Mouse (Mus musculus) heart, postnatal 4 days (tissue): ENCODE data around the gene Kif3b. TPM values are rescaled to one million over a fixed set of nuclear protein-coding genes. Genes with fewer than 3 reads are reported as not detected.
"Not testable (repeated sequence)": the region's sequence is repeated elsewhere in the genome, so short reads cannot be mapped to it uniquely, and the experiment has no call there.

Experiments
- DNase-seq: peaks from one replicate; pipeline ENCODE4 v3.0.0; 2021
- total RNA-seq, 2 experiments: library from RNA; stranded (reverse); gene quantifications; 2 replicates each; pipeline ENCODE4 v1.2.3; 2021

Gene Kif3b
- total RNA-seq = 10 to 100 TPM; 12.9 to 13.4 TPM

DNA sequence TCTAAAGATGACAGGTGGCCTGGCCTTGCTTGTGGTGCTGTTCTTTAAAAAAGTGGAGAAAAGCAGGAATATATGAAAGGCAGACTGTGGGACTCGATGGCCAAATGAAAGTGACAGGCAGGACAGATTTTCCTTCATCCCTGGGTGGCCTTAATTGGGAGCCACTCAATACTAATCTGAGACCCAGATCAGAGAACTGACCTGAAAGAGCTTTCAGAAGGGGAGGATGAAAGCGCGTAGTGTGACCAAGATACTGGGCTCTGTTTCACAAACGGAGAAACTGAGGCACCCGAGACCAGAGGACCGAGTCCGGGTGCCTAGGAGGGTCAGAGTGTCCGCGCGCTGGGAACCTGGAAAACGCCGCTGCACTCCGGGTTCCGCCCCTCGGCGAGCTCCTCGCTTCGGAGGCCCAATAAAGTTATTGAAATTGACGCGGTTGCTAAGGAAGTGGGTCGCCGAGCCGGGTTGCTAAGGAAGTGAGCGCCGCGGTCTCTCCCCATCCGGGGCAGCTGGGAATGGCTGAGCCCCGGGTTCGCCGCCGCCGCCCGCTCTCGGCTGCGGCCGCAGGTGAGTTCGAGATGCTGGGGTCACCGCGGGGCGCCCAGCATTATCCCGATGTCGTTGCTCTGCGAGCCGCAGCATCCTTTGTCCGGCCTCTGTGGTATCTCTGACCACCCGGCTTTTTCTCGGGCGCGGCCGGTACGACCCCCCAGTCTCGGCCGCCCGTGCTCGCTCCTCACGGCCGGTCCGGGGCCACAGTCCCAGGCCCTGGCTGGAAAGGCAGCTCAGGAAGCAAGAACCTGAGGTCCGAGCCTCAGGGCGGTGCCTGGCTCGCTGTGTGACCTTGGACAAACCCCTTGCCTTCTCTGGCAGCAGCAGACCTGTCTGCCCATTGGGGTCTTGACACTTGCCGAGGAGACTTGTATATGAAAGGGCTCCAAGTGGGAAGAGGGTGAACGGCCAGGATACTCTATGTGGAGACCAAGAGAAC is at the start of gene Kif3b:
Gene Kif3b, plus strand, starts transcription at position 476 of the 991 bp plus-strand sequence.
- DNase-seq = peak; percentile 90

DNA sequence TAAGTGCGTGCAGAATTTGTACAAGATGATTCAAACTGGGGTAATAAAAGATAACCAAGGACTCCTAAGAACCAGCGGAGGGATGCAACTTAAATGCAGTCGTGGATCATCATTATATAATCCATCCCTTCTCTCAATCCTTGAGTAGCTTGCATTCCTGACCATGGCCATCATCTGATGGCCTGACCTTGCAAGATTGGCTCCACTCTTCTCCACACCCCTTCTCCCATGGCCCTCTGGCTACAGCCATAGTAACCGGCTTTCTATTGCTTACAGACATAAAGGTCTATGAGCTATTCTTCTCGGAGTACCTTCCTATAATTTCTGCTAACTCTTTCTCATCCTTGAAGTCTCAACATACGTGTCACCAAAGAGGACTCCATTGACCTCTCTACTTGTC is 49.1 kb upstream of the Kif3b start:
- no peak for DNase-seq

DNA sequence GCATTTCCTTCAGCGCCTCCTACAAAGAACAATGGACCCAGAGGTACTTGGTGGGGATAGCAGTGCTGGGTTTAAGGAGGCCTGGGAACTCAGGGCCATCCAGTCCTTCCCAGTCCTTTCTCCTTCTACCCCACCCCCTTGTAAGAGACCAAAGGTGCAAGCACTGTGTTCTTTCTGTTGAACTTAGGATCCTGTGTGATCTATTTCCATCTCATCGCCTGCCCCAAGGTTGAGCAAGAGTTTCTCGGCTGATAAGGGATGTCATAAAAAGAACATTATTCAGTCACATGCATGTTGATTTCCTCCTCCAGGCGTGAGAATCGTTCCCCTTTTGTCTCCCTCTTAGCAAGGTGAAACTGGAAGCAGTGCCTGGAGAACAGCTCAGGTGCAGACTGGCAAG is 41.5 kb upstream of the Kif3b start:
- no peak for DNase-seq

DNA sequence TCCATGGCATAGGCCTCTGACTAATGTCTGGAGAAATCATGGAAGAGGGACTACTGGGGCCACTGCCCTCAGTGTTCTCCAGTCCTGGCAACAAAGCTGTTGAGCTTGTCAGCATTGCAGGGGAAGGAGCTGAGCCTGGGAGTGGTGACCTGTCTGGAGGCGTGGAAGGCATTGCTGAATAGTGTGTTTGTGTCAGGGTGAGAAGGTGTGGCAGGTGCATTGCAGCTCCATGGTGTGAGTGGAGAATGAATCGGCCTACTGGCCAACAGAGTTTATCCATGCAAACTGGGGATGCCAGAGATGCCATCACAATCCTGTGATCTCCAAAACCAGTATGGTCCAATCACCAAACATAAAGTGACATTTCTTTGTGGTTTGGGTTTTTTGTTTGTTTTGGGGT is 34.6 kb upstream of the Kif3b start:
- DNase-seq = no peak

DNA sequence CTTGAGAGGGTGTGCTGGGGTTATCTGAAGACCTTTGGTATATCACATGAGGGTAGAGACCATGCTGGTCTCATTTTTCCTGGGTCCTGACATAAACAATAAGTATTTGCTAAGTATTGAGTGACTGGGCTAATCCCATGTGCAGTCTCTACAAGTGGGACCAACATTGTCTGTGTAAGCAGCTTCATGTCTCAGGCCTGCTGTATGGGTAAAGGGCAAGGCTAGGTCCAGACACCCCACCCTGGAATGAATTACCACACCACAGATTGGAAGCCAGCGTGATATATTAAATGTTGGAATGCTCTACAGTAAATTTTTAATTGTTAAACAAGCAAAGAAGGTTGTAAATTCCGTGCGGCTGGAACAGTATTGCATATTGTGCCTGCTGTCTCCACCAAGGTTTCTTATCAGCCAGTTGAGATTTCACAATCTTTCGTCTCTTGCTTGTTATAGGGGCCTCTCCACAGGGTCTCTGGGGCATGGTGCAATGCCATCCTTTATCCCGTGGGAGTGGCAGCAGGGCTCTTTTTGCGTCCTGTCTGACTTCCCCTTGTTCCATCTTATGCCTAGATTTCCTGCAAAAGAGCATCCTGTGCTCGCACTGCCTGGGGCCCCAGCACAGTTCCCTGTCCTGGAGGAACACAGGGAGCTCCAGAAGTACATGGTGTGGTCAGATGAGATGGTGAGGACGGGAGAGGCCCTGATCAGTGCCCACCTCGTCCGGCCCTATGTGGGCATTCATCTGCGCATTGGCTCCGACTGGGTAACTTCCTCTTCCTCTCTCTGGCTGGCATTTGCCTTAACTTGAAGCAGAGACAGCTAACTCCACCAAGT is 32.0 kb upstream of the Kif3b start:
- DNase-seq = no peak

DNA sequence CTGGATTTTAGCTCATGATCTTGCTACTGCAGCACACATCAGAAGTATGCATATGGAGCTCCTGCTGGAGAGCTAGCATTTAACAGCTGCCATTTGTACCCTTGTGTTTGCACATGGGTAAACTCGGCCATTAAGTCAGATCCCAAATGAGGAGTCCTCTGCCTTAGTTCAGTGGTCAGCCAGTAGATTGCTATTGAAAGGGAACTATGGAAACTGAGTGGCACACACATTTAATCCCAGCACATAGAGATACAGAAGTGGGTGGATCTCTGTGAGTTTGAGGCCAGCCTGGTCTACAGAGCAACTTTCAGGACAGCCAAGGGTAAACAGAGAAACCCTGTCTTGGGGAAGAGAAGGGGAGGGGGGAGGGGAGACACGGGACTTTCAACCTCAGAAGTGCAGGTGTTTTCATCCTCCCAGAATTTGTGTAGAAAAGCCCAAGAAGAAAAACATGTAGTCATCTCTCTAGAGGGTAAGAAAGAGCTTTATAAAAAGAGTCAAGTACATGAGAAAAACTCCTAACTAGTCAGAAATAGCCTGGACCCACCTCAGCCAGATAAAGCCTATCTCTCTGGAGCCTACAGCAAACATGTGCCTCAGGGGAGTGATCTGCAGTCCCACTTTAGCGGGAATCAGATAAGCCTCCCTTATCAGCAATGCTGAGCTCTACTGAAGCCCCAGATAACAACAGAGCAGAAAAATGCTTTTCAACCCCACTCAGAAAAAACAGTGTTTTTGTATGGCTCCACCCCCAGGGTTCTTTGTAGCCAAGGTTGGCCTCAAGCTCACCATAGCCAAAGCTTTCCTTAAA is 31.1 kb upstream of the Kif3b start:
- no peak for DNase-seq

DNA sequence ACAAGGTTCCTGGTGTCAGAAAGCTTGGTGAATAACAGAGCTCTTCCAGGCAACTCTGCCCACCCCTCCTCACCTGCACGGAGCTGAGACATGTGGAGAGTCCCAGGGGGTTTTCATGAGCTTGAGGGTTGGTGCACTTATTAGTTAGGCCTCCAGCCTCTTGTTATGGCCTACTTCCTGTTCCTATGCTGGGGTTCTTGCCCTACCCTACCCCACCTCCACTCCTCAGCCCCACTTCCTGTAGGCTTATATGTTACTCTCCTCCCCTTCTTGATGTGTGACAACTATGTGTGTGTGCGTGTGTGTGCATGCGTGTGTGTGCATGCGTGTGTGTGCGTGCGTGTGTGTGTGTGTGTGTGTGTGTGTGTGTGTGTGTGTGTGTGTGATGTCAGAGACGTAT is 28.2 kb upstream of the Kif3b start:
- DNase-seq = no peak

DNA sequence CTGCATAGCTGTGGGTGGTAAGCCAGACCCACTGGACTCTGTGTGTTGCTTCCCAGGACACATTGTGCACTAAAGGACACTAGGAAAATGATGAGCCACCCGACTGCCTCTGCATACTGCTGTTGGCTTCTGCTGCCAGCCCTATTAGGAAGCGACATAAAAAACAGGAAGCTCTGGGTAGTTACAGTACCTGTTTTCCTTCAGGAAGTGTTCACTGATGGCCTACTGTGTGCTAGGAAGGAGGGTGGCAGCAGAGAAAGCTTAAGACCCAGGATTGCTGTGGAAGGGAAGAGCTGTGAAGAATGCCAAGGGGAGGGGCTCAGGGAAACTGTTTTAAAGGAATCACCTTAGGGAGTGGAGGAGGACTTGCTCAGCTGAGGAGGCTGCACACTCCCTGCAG is 23.9 kb upstream of the Kif3b start:
- no peak for DNase-seq

DNA sequence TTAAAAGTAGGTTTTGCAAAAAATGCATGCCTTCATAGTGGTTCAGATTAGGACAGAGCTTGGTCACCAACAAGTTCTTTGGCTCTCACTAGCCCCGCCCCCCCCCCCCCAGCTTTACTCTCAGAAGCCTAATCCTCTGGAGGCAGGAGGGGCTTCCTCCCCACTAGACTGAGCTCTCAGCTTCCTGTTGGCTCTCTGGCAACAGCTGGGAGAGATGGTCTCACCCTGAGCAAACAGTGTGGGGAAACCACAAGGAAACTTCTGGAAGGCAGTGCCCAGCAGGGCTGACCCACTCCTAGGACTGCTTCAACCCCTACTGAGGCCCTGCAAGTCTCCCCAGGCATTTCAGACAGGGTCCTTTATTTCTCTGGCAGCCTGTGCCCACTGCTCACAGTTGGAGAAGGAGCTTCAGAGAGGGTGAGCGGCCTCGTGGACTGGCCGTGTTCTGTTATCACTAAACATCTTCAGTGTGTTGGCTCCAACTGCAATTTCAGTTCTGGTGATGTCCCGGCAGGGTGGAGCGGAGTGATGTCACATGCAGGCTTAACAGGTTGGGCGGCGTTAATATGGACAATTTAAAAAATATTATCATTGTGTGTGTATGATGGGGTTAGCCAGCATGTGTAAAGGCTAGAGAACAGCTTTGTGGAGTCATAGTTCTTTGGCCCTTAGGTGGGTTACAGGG is 20.8 kb upstream of the Kif3b start:
- not testable (repeated sequence) for DNase-seq

DNA sequence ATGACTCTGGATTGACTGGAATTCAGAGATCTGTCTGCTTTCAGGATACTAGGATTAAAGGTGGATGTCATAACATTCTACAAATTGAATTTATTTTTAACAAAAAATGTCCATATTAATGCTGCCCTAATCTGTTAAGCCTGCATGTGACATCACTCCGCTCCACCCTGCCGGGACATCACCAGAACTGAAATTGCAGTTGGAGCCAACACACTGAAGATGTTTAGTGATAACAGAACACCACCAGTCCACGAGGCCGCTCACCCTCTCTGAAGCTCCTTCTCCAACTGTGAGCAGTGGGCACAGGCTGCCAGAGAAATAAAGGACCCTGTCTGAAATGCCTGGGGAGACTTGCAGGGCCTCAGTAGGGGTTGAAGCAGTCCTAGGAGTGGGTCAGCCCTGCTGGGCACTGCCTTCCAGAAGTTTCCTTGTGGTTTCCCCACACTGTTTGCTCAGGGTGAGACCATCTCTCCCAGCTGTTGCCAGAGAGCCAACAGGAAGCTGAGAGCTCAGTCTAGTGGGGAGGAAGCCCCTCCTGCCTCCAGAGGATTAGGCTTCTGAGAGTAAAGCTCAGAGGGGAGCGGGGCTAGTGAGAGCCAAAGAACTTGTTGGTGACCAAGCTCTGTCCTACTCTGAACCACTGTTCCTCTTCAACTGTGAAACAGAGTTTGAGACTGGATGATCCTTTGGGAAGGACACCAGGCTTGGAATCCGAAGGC is 16.9 kb upstream of the Kif3b start:
- not testable (repeated sequence) for DNase-seq

DNA sequence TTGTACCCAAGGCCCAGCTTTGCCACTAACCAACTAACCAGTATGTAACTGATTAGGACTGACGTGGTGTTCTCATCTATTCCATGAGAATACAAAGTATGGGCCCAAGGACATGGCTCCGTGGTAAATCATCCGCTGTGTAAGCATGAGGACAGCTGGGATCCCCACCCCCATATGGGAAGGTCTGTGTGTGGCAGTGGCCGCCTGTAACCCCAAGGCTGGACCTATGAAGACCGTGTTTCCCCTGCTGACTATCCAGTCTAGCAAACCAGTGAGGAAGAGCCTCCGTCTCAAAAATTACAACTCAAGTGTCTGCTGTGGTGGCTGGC is 16.3 kb upstream of the Kif3b start:
- DNase-seq = no peak

DNA sequence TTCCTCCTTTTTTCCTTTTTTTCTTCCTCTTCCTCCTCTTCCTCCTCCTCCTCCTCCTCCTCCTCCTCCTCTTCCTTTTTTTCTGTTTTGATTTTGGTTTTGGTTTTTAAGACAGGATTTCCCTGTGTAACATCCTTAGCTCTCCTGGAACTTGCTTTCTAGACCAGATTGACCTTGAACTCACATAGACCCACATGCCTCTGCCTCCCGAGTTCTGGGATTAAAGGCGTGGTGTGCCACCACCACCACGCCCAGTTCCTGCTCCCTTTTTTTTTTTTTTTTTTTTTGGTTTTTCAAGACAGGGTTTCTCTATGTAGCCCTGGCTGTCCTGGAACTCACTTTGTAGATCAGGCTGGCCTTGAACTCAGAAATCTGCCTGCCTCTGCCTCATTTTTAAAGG is 15.6 kb upstream of the Kif3b start:
- DNase-seq = not testable (repeated sequence)

DNA sequence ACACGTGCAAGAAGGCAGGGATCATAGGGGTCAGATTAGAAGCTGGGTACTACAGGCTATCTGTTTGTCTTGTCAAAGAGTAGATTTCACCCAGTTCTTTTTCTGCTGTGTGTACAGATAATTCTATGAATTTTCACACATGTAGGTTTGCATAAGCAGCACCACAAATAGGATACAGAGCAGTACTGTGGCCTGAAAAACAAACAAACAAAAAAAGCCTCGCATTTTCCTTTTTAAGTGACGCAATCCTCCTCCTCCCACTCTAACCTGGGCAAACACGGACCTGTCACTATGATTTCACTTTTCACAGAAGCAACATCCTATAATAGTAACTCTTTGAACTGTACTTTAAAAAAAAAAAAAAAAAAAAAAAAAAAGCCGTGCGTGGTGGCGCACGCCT is 14.8 kb upstream of the Kif3b start:
- no peak for DNase-seq

DNA sequence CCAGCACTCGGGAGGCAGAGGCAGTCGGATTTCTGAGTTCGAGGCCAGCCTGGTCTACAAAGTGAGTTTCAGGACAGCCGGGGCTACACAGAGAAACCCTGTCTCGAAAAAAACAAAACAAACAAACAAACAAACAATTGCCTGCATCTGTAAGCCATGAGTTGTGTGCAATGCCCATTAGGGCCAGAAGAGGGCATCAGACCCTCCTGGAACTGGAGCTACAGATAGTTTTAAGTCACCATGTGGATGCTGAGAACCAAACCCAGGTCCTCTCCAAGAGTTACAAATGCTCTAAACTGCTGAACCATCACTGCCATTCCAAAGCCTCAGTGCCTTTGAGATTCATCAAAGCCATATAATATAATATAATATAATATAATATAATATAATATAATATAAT is 14.4 kb upstream of the Kif3b start:
- DNase-seq = not testable (repeated sequence)

DNA sequence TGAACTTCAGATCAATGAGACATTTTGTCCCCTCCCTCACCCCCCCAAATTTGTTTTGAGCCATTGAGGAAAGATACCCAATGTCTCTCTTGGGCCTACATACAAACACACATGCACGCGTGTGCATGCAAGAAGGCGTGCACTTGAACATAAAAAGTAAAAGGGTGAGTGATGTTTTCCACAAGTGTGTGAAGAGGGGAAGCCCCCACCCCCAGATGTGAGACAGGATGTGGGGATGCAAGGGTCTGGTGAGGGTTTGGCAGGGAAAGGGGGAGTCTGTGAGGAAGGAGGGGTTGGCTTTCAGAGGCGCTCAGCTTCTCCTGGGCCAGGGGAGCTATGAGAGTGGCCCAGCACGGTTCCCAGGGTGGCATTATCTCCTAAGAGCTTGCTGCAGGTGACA is 12.9 kb upstream of the Kif3b start:
- DNase-seq = no peak

DNA sequence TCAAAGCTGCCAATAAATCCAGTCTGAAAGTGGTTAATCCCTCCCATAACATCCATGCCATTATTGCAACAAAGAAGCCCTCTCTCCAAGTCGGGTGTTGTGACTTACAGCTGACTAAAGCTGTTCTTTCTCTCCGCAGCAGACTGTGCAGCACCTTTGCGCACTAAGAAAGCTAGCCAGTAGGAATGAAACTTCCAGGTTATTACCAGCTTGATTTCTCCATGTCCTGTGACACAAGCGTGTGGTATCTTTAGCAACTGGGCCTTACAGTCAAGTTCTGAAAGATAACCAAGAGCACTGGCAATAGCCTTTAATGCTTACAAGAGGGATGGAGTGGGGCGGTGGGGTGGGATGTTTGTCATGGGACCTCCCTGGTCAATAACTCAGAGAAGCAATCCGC is 7.3 kb upstream of the Kif3b start:
- DNase-seq = no peak

DNA sequence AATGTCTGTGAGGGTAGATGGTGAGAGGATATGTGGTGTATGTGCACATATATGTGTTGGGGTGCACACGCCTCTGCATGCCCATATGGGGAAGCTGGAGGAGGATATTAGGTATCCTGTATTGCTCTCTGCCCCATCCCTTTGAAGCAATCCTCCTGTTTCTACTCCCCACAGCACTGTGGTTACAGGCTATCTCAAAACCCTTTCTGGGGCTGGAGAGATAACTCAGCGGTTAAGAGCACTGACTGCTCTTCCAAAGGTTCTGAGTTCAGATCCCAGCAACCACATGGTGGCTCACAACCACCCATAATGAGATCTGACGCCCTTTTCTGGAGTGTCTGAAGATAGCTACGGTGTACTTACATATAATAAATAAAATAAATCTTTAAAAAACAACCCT is 4.7 kb upstream of the Kif3b start:
- DNase-seq = no peak

DNA sequence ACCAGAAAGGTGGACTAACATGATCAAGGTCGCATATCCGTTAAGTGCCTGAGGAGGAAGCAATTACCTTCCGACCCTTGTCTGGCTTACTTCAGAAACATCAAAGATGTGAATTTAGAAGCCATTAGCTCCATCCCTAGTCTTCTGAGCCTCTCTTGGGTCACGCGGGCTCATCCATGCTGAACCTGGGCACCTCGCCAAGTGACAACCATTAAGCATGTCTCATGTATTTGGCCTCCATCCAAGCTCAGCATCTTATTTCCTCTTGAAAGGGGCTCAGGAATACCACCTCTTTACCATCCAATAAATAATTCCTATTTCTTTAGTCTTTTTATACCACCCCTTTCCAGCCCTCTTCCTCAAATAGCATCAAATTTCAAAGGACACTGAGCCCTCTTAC is 3.4 kb upstream of the Kif3b start:
- DNase-seq = peak; percentile 39

DNA sequence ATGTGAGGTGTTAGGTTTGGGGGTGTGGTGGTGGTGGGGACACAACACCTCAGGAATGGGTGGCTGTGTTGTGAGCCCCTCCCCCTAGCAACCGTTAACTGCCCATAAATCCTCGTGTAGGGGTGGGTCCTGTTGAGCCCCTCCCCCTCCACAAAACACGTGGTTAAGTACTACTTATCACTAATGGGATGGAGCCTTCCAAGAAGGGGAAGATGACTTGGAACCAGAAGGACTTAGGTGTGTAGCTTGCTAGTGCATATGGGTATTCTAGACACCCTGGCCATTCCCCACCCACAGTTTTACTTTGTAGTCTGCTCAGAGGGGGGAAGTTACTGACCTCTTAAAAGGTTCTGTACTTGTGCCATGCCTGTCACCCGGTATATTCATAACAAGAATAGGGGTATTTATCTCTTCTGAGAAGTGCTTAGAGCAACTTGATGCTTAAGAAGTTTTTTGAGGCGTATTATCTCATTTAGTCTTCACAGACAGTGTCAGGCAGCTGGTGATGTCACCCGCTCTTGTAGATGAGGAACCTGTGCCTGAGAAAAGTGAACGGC is 1.2 kb downstream of the Kif3b start:
- DNase-seq = no peak

DNA sequence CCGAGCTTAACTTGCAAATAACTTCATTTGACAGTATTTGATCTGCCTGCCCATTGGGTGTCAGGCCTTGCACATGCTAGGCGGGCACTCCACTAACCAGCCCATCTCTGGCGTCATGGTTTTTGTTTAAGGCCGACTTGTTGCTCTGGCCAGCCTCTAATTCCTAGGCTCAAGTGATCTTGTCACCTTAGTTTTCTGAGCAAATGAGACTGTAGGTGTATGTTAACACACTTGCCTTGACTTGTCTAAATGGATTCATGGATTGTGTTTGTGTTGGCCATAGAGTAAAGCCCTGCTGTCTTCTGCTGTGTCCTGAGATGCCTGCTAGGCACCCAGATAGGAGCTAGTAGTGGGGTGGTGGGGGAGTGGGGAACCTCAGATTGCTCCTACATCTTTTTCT is 4.0 kb downstream of the Kif3b start:
- no peak for DNase-seq

DNA sequence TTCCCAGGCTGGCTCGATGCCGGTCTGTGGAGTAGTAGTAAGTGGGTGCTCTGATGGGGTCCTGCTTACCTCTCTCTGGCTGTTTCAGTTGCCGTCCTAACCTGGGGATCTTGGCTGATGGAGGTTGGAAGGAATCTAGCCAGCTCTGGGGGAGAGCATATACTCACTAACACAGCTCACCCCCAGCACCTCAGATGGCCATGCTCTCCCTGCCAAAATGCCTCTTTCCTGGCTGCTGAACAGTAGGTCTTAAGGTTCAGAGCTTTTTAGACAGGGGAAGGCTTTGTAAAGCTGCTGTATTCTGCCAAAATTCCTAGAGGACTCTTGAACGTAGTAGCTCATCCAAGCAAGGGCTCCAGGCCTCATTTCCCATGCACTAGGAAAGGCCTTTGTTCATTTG is 6.6 kb downstream of the Kif3b start:
- no peak for DNase-seq
